Mouse (Mus musculus) lung, adult 2 months (tissue): ENCODE measurements around the gene Glt1d1.

Source experiments
- CTCF ChIP-seq: fragments of 200-500 bp; IDR thresholded peaks from 2 replicates; pipeline ENCODE4 v1.5.1; 2011; ENCODE audit warnings: mild to moderate bottlenecking, low read length, control low read depth; ENCODE audit not compliant: insufficient read depth
- POLR2A ChIP-seq: fragments of 200-500 bp; IDR thresholded peaks from 2 replicates; pipeline ENCODE4 v1.6.1; 2011; ENCODE audit warnings: low read depth, mild to moderate bottlenecking, control low read depth, low read length, borderline replicate concordance; ENCODE audit errors: extremely low read depth

GRCm38 (mm10) chr5:127639067-127639605 is 7.1 kb downstream of the Glt1d1 start:
- TF ChIP-seq POLR2A (no peak), CTCF (no peak)
